Mouse (Mus musculus): ENCODE data around the gene Gm10306. TPM values are rescaled to one million over a fixed set of nuclear protein-coding genes. Genes with fewer than 3 reads are reported as not detected.

The Gm10306 gene
- polyA plus RNA-seq (2012; fragmentation: generic; extraction: Trizol): under 1 TPM in 1 of 2 experiments, not detected in 1; 0.75 TPM

GRCm38 (mm10) chr4:94556265-94557054 is at the start of gene Gm10306, which contains the start of gene Caap1:
Gene Gm10306 (plus strand): TSS chr4:94556546.
Gene Caap1 (minus strand): TSS chr4:94556796.

GRCm38 (mm10) chr4:94603031-94603629 is 46.8 kb downstream of the Gm10306 start, which contains the start of gene Plaa:
Gene Plaa (minus strand): TSS chr4:94603244.

Other genes with a start within 250 kb of the Gm10306 start
- 1 to 10 TPM in 1 of 2 experiments, under 1 TPM in 1; 0.37 to 1.6 TPM for gene Caap1, start 250 bp downstream of the Gm10306 start, polyA plus RNA-seq (2012; fragmentation: generic; extraction: Trizol)
- 10 to 100 TPM in 1 of 2 experiments, 1 to 10 TPM in 1; 1.5 to 11.6 TPM for gene Plaa, start 46.7 kb downstream of the Gm10306 start, polyA plus RNA-seq (2012; fragmentation: generic; extraction: Trizol)
- gene Ift74, start 57.9 kb downstream of the Gm10306 start, polyA plus RNA-seq (2012; fragmentation: generic; extraction: Trizol): 1 to 10 TPM in 1 of 2 experiments, under 1 TPM in 1; 0.96 to 9.1 TPM
- under 1 TPM in 1 of 2 experiments, not detected in 1; 0.04 TPM for gene Lrrc19, start 93.6 kb downstream of the Gm10306 start, polyA plus RNA-seq (2012; fragmentation: generic; extraction: Trizol)
- gene Tek, start 182.7 kb downstream of the Gm10306 start, polyA plus RNA-seq (2012; fragmentation: generic; extraction: Trizol): under 1 TPM in 1 of 2 experiments, not detected in 1; 0.33 TPM